Mouse (Mus musculus): ENCODE results near the gene Appl1.

Appl1 gene

DNA sequence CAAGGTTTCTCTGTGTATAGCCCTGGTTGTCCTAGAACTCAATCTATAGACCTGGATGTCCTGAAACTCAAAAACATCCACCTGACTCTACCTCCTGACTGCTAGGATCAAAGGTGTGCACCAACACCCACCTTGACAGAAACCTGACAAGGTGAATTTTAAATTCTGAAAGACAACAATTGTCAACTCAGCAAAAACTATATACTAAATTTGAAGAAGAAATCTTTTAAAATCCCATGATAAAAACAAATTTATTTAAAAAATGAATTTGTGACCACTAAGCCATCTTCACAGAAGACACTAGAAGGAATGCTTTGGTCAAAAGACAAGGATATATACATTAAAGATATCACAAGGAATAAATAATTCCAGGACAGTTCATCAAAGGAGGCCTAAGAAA is 25.2 kb upstream of the Appl1 start:
- Histone ChIP-seq H3K4me3 (replicated peaks; ENCODE audit: low read length) (no peak overlapping the region), H3K36me3 (ENCODE audit: insufficient read depth, low read length) (no peaks in the 10 kb centered on the region), H3K4me1 (replicated peaks; ENCODE audit: low read depth, low read length) (peaks cover 51% of the 10 kb centered on the region), H3K27me3 (ENCODE audit: insufficient read depth, low read length) (peaks cover 27% of the 10 kb centered on the region), H3K9me3 (ENCODE audit: low read length) (no peaks in the 10 kb centered on the region)
- no peak for TF ChIP-seq POU5F1 (IDR thresholded peaks at IDR 0.05; ENCODE audit: borderline replicate concordance, low read length)
- TF ChIP-seq NANOG (IDR thresholded peaks at IDR 0.05; ENCODE audit: borderline replicate concordance, low read length), result no peak
- no peak for TF ChIP-seq CTCF (conservative IDR thresholded peaks at IDR 0.05; ENCODE audit: low read length)

DNA sequence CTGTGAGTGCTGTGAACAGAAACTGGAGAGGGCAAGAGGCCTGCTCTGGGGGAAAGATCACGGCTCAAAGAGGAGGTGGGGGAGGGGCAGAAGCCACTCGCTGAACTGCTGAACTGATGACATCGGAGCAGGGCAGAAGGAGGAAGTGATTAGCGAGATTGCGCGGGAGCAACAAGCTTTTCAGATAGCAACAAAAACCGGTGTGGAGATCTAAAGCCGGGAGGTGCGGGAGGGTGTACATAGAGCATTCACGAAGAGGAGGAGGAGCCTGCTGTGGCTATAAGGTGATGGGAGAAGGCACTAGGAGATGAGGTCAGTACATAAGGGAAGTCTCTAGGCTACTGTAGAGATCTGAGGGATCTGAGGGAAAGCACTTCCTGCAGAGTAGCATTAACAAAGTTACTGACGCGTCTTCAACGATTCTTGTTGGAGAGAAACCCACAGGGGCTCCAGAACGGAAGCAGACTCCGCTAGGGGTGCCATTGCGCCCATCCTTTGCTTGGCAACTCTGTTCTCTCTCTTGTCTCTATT is 23.2 kb upstream of the Appl1 start, which contains the start of gene Hesx1:
TSS of gene Hesx1 (plus strand) at position 206 of the 531 bp plus-strand sequence.
- H3K27me3 ChIP-seq (ENCODE audit: insufficient read depth, low read length), result peaks cover 21% of the 10 kb centered on the region
- no peaks in the 10 kb centered on the region for H3K36me3 ChIP-seq (ENCODE audit: insufficient read depth, low read length)
- no peak for TF ChIP-seq POU5F1 (IDR thresholded peaks at IDR 0.05; ENCODE audit: borderline replicate concordance, low read length)
- TF ChIP-seq CTCF (conservative IDR thresholded peaks at IDR 0.05; ENCODE audit: low read length), result peak; percentile 26
- H3K9me3 ChIP-seq (ENCODE audit: low read length), result no peaks in the 10 kb centered on the region
- H3K4me3 ChIP-seq (replicated peaks; ENCODE audit: low read length), result peak within 1 kb of the TSS; percentile 49
- peaks cover 40% of the 10 kb centered on the region for H3K4me1 ChIP-seq (replicated peaks; ENCODE audit: low read depth, low read length)

DNA sequence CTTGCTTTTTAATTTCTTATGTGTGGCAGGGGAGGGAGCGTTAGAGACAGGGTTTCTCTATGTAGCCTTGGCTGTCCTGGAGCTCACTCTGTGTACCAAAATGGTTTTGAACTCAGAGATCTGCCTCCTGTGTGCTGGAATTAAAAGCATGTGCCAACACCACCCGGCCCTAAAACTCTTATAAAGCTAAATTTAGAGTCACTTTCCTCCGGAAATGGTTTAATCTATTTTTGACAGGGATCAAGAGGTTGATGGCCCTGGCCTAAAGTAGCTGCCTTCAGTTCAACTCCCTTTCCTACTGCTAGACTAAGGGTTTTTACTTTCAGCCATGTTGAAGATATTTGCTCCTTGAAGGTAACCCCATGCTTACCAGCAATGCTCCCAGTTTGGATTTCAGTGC is 22.4 kb upstream of the Appl1 start:
- no peak overlapping the region for H3K4me3 ChIP-seq (replicated peaks; ENCODE audit: low read length)
- H3K36me3 ChIP-seq (ENCODE audit: insufficient read depth, low read length), result no peaks in the 10 kb centered on the region

DNA sequence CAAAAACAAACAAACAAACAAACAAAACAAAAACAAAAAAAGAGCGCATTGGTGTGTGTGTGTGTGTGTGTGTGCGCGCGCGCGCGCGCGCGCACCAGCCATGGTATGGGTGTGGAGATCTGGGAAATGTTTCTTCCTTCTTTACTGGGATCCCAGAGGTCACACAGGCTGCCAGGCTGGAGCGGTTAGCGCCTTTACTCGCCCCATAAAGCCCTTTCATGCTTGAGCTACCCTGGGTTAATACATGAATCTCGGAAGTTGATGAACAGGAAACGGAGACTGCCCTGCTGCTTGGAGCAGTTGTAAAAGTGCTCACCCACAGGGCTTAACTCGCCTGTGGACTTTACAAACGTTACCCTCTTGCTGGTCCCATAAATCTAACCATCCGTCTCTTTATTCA is 20.6 kb upstream of the Appl1 start:
- H3K9me3 ChIP-seq (ENCODE audit: low read length), result no peaks in the 10 kb centered on the region
- no peaks in the 10 kb centered on the region for H3K36me3 ChIP-seq (ENCODE audit: insufficient read depth, low read length)
- H3K4me1 ChIP-seq (replicated peaks; ENCODE audit: low read depth, low read length), result peaks cover 48% of the 10 kb centered on the region
- H3K4me3 ChIP-seq (replicated peaks; ENCODE audit: low read length), result no peak overlapping the region; the same call in 1 of the 2 replicates
- H3K27me3 ChIP-seq (ENCODE audit: insufficient read depth, low read length), result peaks cover 3% of the 10 kb centered on the region
- TF ChIP-seq POU5F1 (IDR thresholded peaks at IDR 0.05; ENCODE audit: borderline replicate concordance, low read length), result no peak
- no peak for TF ChIP-seq NANOG (IDR thresholded peaks at IDR 0.05; ENCODE audit: borderline replicate concordance, low read length)
- no peak for TF ChIP-seq CTCF (conservative IDR thresholded peaks at IDR 0.05; ENCODE audit: low read length)

More for the DNA sequence above, 22.4 kb upstream of the Appl1 start:
- Histone ChIP-seq H3K4me1 (replicated peaks; ENCODE audit: low read depth, low read length) (peaks cover 40% of the 10 kb centered on the region), H3K9me3 (ENCODE audit: low read length) (no peaks in the 10 kb centered on the region), H3K27me3 (ENCODE audit: insufficient read depth, low read length) (peaks cover 14% of the 10 kb centered on the region)
- no peak for TF ChIP-seq POU5F1 (IDR thresholded peaks at IDR 0.05; ENCODE audit: borderline replicate concordance, low read length)
- TF ChIP-seq CTCF (conservative IDR thresholded peaks at IDR 0.05; ENCODE audit: low read length), result no peak
- TF ChIP-seq NANOG (IDR thresholded peaks at IDR 0.05; ENCODE audit: borderline replicate concordance, low read length), result no peak

DNA sequence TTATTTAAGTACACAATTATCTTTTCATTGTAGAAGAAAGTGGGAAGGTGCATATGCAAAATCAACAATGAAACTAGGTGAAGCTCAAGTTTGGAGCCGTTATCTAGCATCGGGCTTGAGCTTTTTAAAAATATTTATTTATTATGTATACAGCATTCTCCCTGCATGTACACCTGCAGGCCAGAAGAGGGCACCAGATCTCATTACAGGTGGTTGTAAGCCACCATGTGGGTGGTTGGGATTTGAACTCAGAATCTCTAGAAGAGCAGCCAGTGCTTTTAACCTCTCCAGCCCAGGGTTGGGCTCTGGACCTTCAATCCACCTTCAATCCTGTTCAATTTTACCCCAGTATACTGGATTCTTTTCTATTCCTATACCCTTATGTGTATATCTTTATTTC is 17.7 kb upstream of the Appl1 start:
- Histone ChIP-seq H3K27me3 (ENCODE audit: insufficient read depth, low read length) (no peaks in the 10 kb centered on the region; the same call in 1 of the 2 replicates), H3K36me3 (ENCODE audit: insufficient read depth, low read length) (no peaks in the 10 kb centered on the region), H3K9me3 (ENCODE audit: low read length) (no peaks in the 10 kb centered on the region), H3K4me3 (replicated peaks; ENCODE audit: low read length) (no peak overlapping the region), H3K4me1 (replicated peaks; ENCODE audit: low read depth, low read length) (peaks cover 42% of the 10 kb centered on the region)
- peak; percentile 54 for TF ChIP-seq CTCF (conservative IDR thresholded peaks at IDR 0.05; ENCODE audit: low read length)
- no peak for TF ChIP-seq POU5F1 (IDR thresholded peaks at IDR 0.05; ENCODE audit: borderline replicate concordance, low read length)
- TF ChIP-seq NANOG (IDR thresholded peaks at IDR 0.05; ENCODE audit: borderline replicate concordance, low read length), result no peak

DNA sequence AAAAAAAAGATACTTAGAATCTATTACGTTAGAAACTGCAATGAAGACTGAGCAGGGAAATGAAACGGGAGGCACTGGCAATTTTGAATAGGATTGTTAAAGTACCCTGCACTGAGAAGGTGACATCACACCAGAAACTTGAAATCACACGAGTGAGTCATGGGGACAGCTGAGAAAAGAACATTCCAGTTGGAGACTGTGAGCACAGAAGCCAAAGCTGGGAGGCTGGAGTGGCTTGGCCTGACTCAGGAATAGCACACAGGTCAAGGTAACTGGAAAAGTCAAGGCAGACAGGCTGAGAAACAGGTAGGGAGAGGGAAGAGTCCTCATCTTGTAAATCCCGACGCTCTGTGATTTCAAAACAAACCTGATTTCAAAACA is 11.1 kb upstream of the Appl1 start:
- TF ChIP-seq NANOG (IDR thresholded peaks at IDR 0.05; ENCODE audit: borderline replicate concordance, low read length), result no peak
- Histone ChIP-seq H3K9me3 (ENCODE audit: low read length) (peaks cover 7% of the 10 kb centered on the region), H3K36me3 (ENCODE audit: insufficient read depth, low read length) (no peaks in the 10 kb centered on the region), H3K27me3 (ENCODE audit: insufficient read depth, low read length) (peaks cover 4% of the 10 kb centered on the region; the same call in 1 of the 2 replicates), H3K4me3 (replicated peaks; ENCODE audit: low read length) (no peak overlapping the region), H3K4me1 (replicated peaks; ENCODE audit: low read depth, low read length) (peaks cover 26% of the 10 kb centered on the region)

DNA sequence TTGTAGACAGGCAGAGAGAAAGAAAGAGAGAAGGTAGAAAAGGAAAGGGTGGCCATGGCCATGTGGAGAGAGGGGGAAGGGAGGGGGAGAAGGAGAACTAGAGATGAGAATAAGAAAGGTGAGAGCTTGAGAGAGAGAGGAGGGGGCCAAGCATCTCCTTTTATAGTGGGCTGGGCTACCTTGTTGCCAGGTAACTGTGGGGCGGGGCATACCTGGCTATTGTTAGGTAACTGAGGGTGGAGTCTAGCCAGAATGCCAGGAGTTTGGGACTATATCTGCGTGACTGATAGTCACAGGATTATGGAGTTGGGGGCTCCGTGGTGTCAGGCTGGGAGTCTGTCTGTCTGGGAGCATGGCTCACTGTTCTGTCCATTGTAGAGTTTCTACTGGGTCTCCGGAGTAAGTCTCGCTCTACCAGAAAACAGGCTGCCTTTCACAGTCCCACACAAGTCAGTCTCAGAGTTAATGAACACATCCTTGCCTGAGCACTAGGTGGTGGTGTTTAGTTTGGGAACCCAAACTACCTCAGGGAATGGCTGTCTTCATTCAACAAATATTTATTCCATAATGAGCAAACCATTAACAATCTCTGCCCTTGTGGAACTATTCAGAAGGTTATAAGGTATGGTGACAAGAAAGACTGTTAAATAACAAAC is 10.6 kb upstream of the Appl1 start:
- Histone ChIP-seq H3K4me1 (replicated peaks; ENCODE audit: low read depth, low read length) (peaks cover 31% of the 10 kb centered on the region), H3K27me3 (ENCODE audit: insufficient read depth, low read length) (peaks cover 4% of the 10 kb centered on the region; the same call in 1 of the 2 replicates), H3K36me3 (ENCODE audit: insufficient read depth, low read length) (no peaks in the 10 kb centered on the region), H3K9me3 (ENCODE audit: low read length) (peaks cover 7% of the 10 kb centered on the region), H3K4me3 (replicated peaks; ENCODE audit: low read length) (0 out of 2 replicates have a peak overlapping the region, but pooled peaks have one; percentile 37)
- no peak for TF ChIP-seq POU5F1 (IDR thresholded peaks at IDR 0.05; ENCODE audit: borderline replicate concordance, low read length)
- no peak for TF ChIP-seq CTCF (conservative IDR thresholded peaks at IDR 0.05; ENCODE audit: low read length)
- TF ChIP-seq NANOG (IDR thresholded peaks at IDR 0.05; ENCODE audit: borderline replicate concordance, low read length), result no peak

DNA sequence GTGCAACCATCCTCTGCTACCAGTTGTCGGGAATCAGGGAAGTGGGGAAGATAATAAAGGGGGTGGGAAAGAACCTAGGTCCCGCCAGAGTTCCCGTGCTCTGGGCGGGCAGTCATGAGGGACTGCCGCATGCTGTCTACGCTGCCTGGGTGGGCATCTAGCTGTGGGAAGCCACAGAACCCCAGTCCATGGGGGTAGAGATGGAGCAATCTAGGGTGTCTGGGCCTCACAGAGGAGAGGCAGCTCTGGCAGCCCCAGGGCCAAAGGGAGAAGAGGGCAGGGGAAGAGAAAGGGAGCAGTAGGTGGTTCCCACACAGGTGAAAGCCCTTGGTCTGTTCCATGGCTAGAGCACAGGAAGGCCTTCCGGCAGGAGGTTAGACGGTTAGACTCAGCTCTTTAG is 10.0 kb upstream of the Appl1 start:
- TF ChIP-seq NANOG (IDR thresholded peaks at IDR 0.05; ENCODE audit: borderline replicate concordance, low read length) (no peak), POU5F1 (IDR thresholded peaks at IDR 0.05; ENCODE audit: borderline replicate concordance, low read length) (no peak)

DNA sequence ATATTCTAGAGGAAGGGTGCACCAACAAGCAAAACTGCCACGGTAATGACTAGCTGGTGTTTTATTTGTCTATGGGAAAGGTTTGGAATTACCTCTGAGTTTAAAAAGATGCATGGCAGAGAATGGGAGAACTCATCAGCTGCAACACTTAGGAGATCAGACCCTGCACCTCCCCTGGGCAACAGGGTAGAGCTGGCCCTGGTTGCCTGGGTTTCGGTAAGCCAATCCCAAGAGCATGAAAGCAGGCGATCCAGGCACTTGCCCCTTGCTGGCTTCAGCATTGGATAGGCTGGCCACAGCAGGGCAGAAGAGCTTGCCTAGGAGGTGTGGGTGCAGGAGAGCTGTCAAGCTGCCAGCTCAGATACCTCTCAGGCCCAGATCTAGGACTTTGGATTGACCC is 8.8 kb upstream of the Appl1 start:
- peaks cover 6% of the 10 kb centered on the region; the same call in 1 of the 2 replicates for H3K27me3 ChIP-seq (ENCODE audit: insufficient read depth, low read length)
- H3K9me3 ChIP-seq (ENCODE audit: low read length), result peaks cover 7% of the 10 kb centered on the region
- no peaks in the 10 kb centered on the region for H3K36me3 ChIP-seq (ENCODE audit: insufficient read depth, low read length)
- TF ChIP-seq CTCF (conservative IDR thresholded peaks at IDR 0.05; ENCODE audit: low read length), result no peak
- H3K4me3 ChIP-seq (replicated peaks; ENCODE audit: low read length), result no peak overlapping the region
- peaks cover 31% of the 10 kb centered on the region for H3K4me1 ChIP-seq (replicated peaks; ENCODE audit: low read depth, low read length)

More for the DNA sequence above, 10.0 kb upstream of the Appl1 start:
- Histone ChIP-seq H3K4me3 (replicated peaks; ENCODE audit: low read length) (0 out of 2 replicates have a peak overlapping the region, but pooled peaks have one; percentile 37), H3K36me3 (ENCODE audit: insufficient read depth, low read length) (no peaks in the 10 kb centered on the region), H3K27me3 (ENCODE audit: insufficient read depth, low read length) (peaks cover 4% of the 10 kb centered on the region; the same call in 1 of the 2 replicates), H3K4me1 (replicated peaks; ENCODE audit: low read depth, low read length) (peaks cover 31% of the 10 kb centered on the region), H3K9me3 (ENCODE audit: low read length) (peaks cover 7% of the 10 kb centered on the region)

All from E14TG2a.4 (cell line).